ENCODE assay signal across 17 mouse cellular contexts in genomic region chr3:53445540-53445939, GRCm38 (mm10). TPM values are rescaled to one million over a fixed set of nuclear protein-coding genes. Genes with fewer than 3 reads are reported as not detected.
DNase-seq lines count a peak whose midpoint lies in the region; ATAC-seq lines count a peak whose summit lies in the region.
"Had no signal": no experiment of that assay in that cellular context is flagged by ENCODE, and none has a peak within 500 bp of the region (broad histone marks: within the 10 kb centered on the region; RNA-seq: fewer than 3 reads in every experiment).

No protein-coding gene starts in this region.

- H3K4me3 ChIP-seq in neural tube, embryonic 11.5 days (ENCODE audit: low read depth, low read length): no peak overlapping the region
- no peak overlapping the region for H3K4me3 ChIP-seq in midbrain, embryonic 14.5 days (replicated peaks; ENCODE audit: low read depth, low read length)
- H3K4me3 ChIP-seq: heart, embryonic 10.5 days; limb, embryonic 12.5 days had no signal

- peaks cover 3% of the 10 kb centered on the region; the same call in 1 of the 2 replicates for H3K36me3 ChIP-seq in neural tube, embryonic 11.5 days (ENCODE audit: control insufficient read depth, insufficient read depth, low read length)
- H3K36me3 ChIP-seq in midbrain, embryonic 14.5 days (ENCODE audit: control insufficient read depth, insufficient read depth, low read length): peaks cover 10% of the 10 kb centered on the region

- H3K9ac ChIP-seq in neural tube, embryonic 11.5 days (ENCODE audit: low read length): no peak overlapping the region
- H3K9ac ChIP-seq in midbrain, embryonic 14.5 days (replicated peaks; ENCODE audit: low read length): no peak overlapping the region
- H3K9ac ChIP-seq: limb, embryonic 12.5 days; liver, postnatal 0 days had no signal

- no peak overlapping the region for H3K4me2 ChIP-seq in neural tube, embryonic 11.5 days (ENCODE audit: low read depth)
- H3K4me2 ChIP-seq in midbrain, embryonic 14.5 days (ENCODE audit: low read length): no peak overlapping the region
- H3K4me2 ChIP-seq: limb, embryonic 12.5 days had no signal

- H3K27ac ChIP-seq in neural tube, embryonic 11.5 days (ENCODE audit: low read depth, low read length): no peak overlapping the region
- H3K27ac ChIP-seq in midbrain, embryonic 14.5 days (replicated peaks; ENCODE audit: low read depth, low read length): no peak overlapping the region; the same call in 1 of the 2 replicates
- H3K27ac ChIP-seq: heart, embryonic 10.5 days; limb, embryonic 12.5 days had no signal

- H3K9me3 ChIP-seq in neural tube, embryonic 11.5 days (ENCODE audit: control insufficient read depth, low read length): no peaks in the 10 kb centered on the region
- H3K9me3 ChIP-seq in midbrain, embryonic 14.5 days (ENCODE audit: control insufficient read depth, low read length): no peaks in the 10 kb centered on the region
- H3K9me3 ChIP-seq: heart, embryonic 10.5 days; limb, embryonic 12.5 days had no signal

- H3K4me1 ChIP-seq in neural tube, embryonic 11.5 days (ENCODE audit: control insufficient read depth, insufficient read depth, low read length): no peaks in the 10 kb centered on the region
- peaks cover 7% of the 10 kb centered on the region; the same call in 1 of the 2 replicates for H3K4me1 ChIP-seq in midbrain, embryonic 14.5 days (ENCODE audit: control insufficient read depth, insufficient read depth, low read length)
- H3K4me1 ChIP-seq: heart, embryonic 10.5 days; limb, embryonic 12.5 days had no signal

- H3K27me3 ChIP-seq in neural tube, embryonic 11.5 days (ENCODE audit: control insufficient read depth, insufficient read depth, low read length): no peaks in the 10 kb centered on the region
- H3K27me3 ChIP-seq in midbrain, embryonic 14.5 days (ENCODE audit: control insufficient read depth, insufficient read depth, low read length): no peaks in the 10 kb centered on the region
- H3K27me3 ChIP-seq: CH12.LX; limb, embryonic 12.5 days had no signal

- peak; percentile 26 for DNase-seq in embryo, embryonic 10 days (ENCODE audit: low spot score)
- no peak for DNase-seq in embryo, embryonic 9.5 days (ENCODE audit: extremely low spot score)
- peak; percentile 27 for DNase-seq in neural tube, embryonic 11.5 days (ENCODE audit: low spot score)
- no peak for DNase-seq in neural tube, embryonic 10.5 days (ENCODE audit: extremely low spot score, low spot score)
- peak; percentile 61 for DNase-seq in midbrain, embryonic 14.5 days
- DNase-seq in spleen, adult 12 weeks (ENCODE audit: low spot score): no peak
- no peak for DNase-seq in kidney, adult 18-20 months
- no peak for DNase-seq in right cerebral cortex, adult 18-20 months
- DNase-seq: cerebellum, adult 2 months; heart, postnatal 36 days; kidney, adult 8-10 months; liver, postnatal 0 days; lung, postnatal 4 days; thymus, adult 2 months had no signal

- peak; percentile 61; the same call in 1 of the 2 replicates for ATAC-seq in neural tube, embryonic 11.5 days (ENCODE audit: insufficient read depth, low FRiP score, low TSS enrichment)
- ATAC-seq in midbrain, embryonic 14.5 days (ENCODE audit: low FRiP score, low TSS enrichment): no peak; the same call in 1 of the 2 replicates
- ATAC-seq: liver, postnatal 0 days had no signal

- 71% methylated on average over 5 of the region's 5 CpGs for WGBS in neural tube, embryonic 11.5 days
- 33% methylated on average over 5 of the region's 5 CpGs for WGBS in midbrain, embryonic 14.5 days

RNA-seq across cellular contexts. Expression of gene Nhlrc3, which starts 17.6 kb away (rescaled TPM):
- 9.4 and 10.3 TPM in 2 replicates for polyA plus RNA-seq in neural tube, embryonic 11.5 days (2014; fragmentation: Nextera tagmentation; extraction: Ambion mirVana)
- 7.9 and 10.0 TPM in 2 replicates for polyA plus RNA-seq in midbrain, embryonic 14.5 days (2014; fragmentation: Nextera tagmentation; extraction: Ambion mirVana)

RNA-seq across cellular contexts. Expression of gene Proser1, which starts 17.9 kb away (rescaled TPM):
- 23.5 and 23.8 TPM in 2 replicates for polyA plus RNA-seq in neural tube, embryonic 11.5 days (2014; fragmentation: Nextera tagmentation; extraction: Ambion mirVana)
- polyA plus RNA-seq in midbrain, embryonic 14.5 days (2014; fragmentation: Nextera tagmentation; extraction: Ambion mirVana): 20.9 and 21.8 TPM in 2 replicates

RNA-seq across cellular contexts. Expression of gene Stoml3, which starts 42.9 kb away (rescaled TPM):
- polyA plus RNA-seq in neural tube, embryonic 11.5 days (2014; fragmentation: Nextera tagmentation; extraction: Ambion mirVana): not detected in 2 replicates
- polyA plus RNA-seq in midbrain, embryonic 14.5 days (2014; fragmentation: Nextera tagmentation; extraction: Ambion mirVana): not detected in 2 replicates
- polyA plus RNA-seq: heart, embryonic 10.5 days; limb, embryonic 12.5 days; liver, postnatal 0 days had no signal

Comparison
In these comparisons a context has a peak if more than half of its experiments do, and no peak if none do; other contexts are left out.
1. DNase-seq: peak in embryo, embryonic 10 days (single experiment), neural tube, embryonic 11.5 days (single experiment) and midbrain, embryonic 14.5 days (single experiment); none in embryo, embryonic 9.5 days (single experiment), neural tube, embryonic 10.5 days (single experiment), spleen, adult 12 weeks (single experiment), kidney, adult 18-20 months (single experiment) and right cerebral cortex, adult 18-20 months (single experiment).